Mouse (Mus musculus) midbrain, embryonic 16.5 days (tissue): ENCODE measurements around the gene Mymx. TPM values are rescaled to one million over a fixed set of nuclear protein-coding genes. Genes with fewer than 3 reads are reported as not detected.

Experiments
- ATAC-seq: fragments of 200-750 bp; cut with Nextera tagmentation; 2 replicates; pipeline ENCODE4 v1.8.0; 2017; ENCODE audit warnings: moderate TSS enrichment
- H3K27ac ChIP-seq: fragments of 300-500 bp; sonication (generic); 2 replicates; pipeline ENCODE4 v1.5.1; 2014; ENCODE audit warnings: mild to moderate bottlenecking, low read length, mixed read lengths
- H3K27me3 ChIP-seq: fragments of 300-500 bp; sonication (generic); 2 replicates; pipeline ENCODE4 v1.6.1; 2014; ENCODE audit warnings: low read depth, low read length, mixed read lengths; ENCODE audit not compliant: control insufficient read depth, insufficient read depth
- H3K36me3 ChIP-seq: fragments of 300-500 bp; sonication (generic); 2 replicates; pipeline ENCODE4 v1.6.1; 2014; ENCODE audit warnings: mild to moderate bottlenecking, low read length, moderate library complexity, mixed read lengths; ENCODE audit not compliant: control insufficient read depth, insufficient read depth
- H3K4me1 ChIP-seq: fragments of 300-500 bp; sonication (generic); 2 replicates; pipeline ENCODE4 v1.6.1; 2014; ENCODE audit warnings: mild to moderate bottlenecking, low read length, mixed read lengths; ENCODE audit not compliant: control insufficient read depth, insufficient read depth
- H3K4me2 ChIP-seq: fragments of 300-500 bp; sonication (generic); 2 replicates; pipeline ENCODE4 v1.6.1; 2014; ENCODE audit warnings: mild to moderate bottlenecking, low read length, mixed read lengths
- H3K4me3 ChIP-seq: fragments of 300-500 bp; sonication (generic); 2 replicates; pipeline ENCODE4 v1.5.1; 2014; ENCODE audit warnings: low read depth, mild to moderate bottlenecking, low read length, moderate library complexity, mixed read lengths
- H3K9ac ChIP-seq: fragments of 300-500 bp; sonication (generic); 2 replicates; pipeline ENCODE4 v1.6.1; 2014; ENCODE audit warnings: low read depth, low read length, mixed read lengths
- H3K9me3 ChIP-seq: fragments of 300-500 bp; sonication (generic); replicated peaks from 2 replicates; pipeline ENCODE4 v1.6.1; 2014; ENCODE audit warnings: mild to moderate bottlenecking, low read length, mixed read lengths; ENCODE audit not compliant: control insufficient read depth, poor library complexity, severe bottlenecking
- WGBS: fragments of 180-500 bp; shearing (Covaris S2); extraction: QIAGEN DNeasy Blood & Tissue Kit; methylation state at CpG from one replicate; pipeline ENCODE4 v1.1.7; 2014; 5-methylcytosine and 5-hydroxymethylcytosine counted together
- polyA plus RNA-seq: library from polyadenylated mRNA; unstranded; fragments of >200 nt; fragmentation: Nextera tagmentation; extraction: Ambion mirVana; gene quantifications from 2 replicates; pipeline ENCODE4 v1.2.1, GENCODE M21; 2015

Mymx gene
- polyA plus RNA-seq, 1 experiment from 2014 or later = not detected

DNA sequence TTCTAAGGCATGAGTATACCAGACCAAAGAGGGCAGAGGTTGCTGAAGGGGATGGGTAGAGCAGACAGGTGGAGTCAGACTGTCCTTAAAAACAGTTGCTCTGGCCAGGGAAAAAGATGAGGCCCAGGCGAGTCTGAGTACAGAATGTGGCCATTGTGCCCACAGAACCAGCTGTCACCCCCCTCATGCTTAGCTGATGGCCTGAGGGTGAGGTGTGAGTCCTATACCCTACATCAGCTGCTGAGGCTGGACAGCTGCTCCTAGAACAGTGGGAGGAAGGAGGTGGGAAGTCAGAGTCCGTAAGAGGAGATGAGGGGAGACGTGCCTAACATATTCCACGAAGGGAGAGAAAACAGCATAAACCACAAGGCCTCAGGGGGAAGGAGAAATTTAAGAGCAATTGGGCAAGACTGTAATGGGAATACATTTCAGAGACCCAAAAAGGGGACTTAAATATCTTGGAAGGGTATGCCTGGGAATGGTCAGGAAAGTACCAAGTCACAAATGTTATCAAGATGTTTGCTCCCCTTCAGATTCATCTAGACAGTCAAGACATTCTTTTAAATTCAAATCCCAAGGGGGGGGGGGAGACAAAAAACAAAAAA, 14.2 kb upstream of the Mymx start:
- WGBS = 62% methylated on average over 4 of the region's 4 CpGs
- no peaks in the 10 kb centered on the region for H3K9me3 ChIP-seq
- no peak overlapping the region for H3K27ac ChIP-seq
- no peaks in the 10 kb centered on the region for H3K27me3 ChIP-seq
- H3K4me3 ChIP-seq = no peak overlapping the region
- no peaks in the 10 kb centered on the region for H3K36me3 ChIP-seq
- no peak for ATAC-seq
- H3K9ac ChIP-seq = no peak overlapping the region
- H3K4me1 ChIP-seq = no peaks in the 10 kb centered on the region
- H3K4me2 ChIP-seq = no peak overlapping the region

GRCm38 (mm10) chr17:45612921-45613320, 11.0 kb upstream of the Mymx start:
- Histone ChIP-seq H3K36me3 (no peaks in the 10 kb centered on the region), H3K27ac (no peak overlapping the region), H3K9me3 (no peaks in the 10 kb centered on the region), H3K9ac (no peak overlapping the region), H3K4me2 (no peak overlapping the region), H3K4me1 (no peaks in the 10 kb centered on the region), H3K4me3 (no peak overlapping the region), H3K27me3 (no peaks in the 10 kb centered on the region)
- no peak for ATAC-seq
- 90% methylated on average over 7 of the region's 7 CpGs for WGBS

DNA sequence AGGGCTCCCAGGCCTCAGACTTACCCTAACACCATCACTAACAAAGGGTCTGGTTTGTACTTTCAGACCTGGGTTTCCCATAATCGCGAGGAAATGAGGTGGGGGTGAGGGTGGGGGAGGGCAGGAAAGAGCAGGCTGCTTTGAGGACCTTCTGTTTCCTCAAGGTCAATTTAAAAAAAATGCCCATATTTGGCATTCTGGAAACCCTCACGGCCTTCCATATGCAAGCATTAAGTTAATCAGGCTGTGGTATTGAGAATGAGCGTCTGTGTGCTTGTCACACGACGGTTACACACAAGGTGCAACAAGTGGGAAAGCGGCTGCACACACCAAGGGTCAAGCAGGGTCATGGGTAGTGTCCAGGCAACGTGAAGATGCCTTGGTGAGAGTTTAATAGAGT, 10.1 kb upstream of the Mymx start:
- H3K4me1 ChIP-seq = no peaks in the 10 kb centered on the region
- ATAC-seq = no peak
- 92% methylated on average over 8 of the region's 8 CpGs for WGBS
- H3K9me3 ChIP-seq = no peaks in the 10 kb centered on the region; the same call in 1 of the 2 replicates
- no peak overlapping the region for H3K27ac ChIP-seq
- no peak overlapping the region for H3K4me3 ChIP-seq
- H3K36me3 ChIP-seq = no peaks in the 10 kb centered on the region
- no peak overlapping the region for H3K4me2 ChIP-seq
- no peaks in the 10 kb centered on the region for H3K27me3 ChIP-seq
- H3K9ac ChIP-seq = no peak overlapping the region

DNA sequence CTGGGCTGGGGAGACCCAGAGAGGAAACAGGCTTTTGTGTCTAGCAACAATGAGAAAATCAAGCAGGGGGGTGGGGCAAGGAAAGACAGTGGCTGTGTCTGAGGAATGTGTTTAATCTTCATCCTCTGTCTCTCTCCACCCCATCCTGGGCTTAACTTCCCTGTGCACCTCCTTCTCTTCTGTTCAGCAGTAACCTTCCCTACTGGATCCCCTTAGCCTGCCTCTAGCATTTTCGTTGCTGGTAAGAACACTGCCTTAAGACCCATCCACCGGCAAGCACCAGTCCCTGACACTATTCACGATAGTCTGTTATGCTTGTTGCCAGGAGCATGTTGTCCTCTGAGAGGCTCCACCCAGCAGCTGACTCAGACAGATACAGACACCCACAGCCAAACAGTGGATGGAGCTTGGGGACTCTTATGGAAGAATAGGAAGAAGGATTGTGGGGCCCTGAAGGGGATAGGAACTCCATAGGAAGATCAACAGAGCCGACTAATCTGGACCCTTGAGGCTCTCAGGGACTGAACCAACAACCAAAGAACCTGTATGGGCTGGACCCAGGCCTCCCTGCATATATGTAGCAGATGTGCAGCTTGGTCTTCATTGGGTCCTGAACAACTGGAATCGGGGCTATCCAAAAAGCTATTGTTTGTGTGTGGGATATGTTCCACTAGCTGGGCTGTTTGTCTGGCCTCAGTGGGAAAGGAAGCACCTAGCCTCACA, 8.4 kb upstream of the Mymx start:
- Histone ChIP-seq H3K4me1 (no peaks in the 10 kb centered on the region), H3K27me3 (no peaks in the 10 kb centered on the region), H3K36me3 (no peaks in the 10 kb centered on the region), H3K4me3 (no peak overlapping the region), H3K4me2 (no peak overlapping the region), H3K9me3 (no peaks in the 10 kb centered on the region; the same call in 1 of the 2 replicates), H3K9ac (no peak overlapping the region), H3K27ac (no peak overlapping the region)
- 16% methylated on average over 5 of the region's 5 CpGs for WGBS
- no peak for ATAC-seq

GRCm38 (mm10) chr17:45608396-45608795, 6.5 kb upstream of the Mymx start:
- no peak for ATAC-seq
- no peaks in the 10 kb centered on the region for H3K27me3 ChIP-seq
- no peak overlapping the region for H3K4me2 ChIP-seq
- 95% methylated on average over 4 of the region's 4 CpGs for WGBS
- H3K27ac ChIP-seq = no peak overlapping the region
- no peaks in the 10 kb centered on the region for H3K4me1 ChIP-seq
- H3K36me3 ChIP-seq = no peaks in the 10 kb centered on the region
- no peak overlapping the region for H3K9ac ChIP-seq
- no peaks in the 10 kb centered on the region; the same call in 1 of the 2 replicates for H3K9me3 ChIP-seq
- H3K4me3 ChIP-seq = no peak overlapping the region

GRCm38 (mm10) chr17:45606992-45607879, 5.3 kb upstream of the Mymx start:
- 80% methylated on average over 15 of the region's 15 CpGs for WGBS
- no peak overlapping the region for H3K4me3 ChIP-seq
- no peak overlapping the region for H3K9ac ChIP-seq
- H3K27ac ChIP-seq = no peak overlapping the region
- H3K4me1 ChIP-seq = no peaks in the 10 kb centered on the region
- H3K27me3 ChIP-seq = no peaks in the 10 kb centered on the region
- no peaks in the 10 kb centered on the region; the same call in 1 of the 2 replicates for H3K9me3 ChIP-seq
- ATAC-seq = no peak
- no peaks in the 10 kb centered on the region for H3K36me3 ChIP-seq
- no peak overlapping the region for H3K4me2 ChIP-seq

DNA sequence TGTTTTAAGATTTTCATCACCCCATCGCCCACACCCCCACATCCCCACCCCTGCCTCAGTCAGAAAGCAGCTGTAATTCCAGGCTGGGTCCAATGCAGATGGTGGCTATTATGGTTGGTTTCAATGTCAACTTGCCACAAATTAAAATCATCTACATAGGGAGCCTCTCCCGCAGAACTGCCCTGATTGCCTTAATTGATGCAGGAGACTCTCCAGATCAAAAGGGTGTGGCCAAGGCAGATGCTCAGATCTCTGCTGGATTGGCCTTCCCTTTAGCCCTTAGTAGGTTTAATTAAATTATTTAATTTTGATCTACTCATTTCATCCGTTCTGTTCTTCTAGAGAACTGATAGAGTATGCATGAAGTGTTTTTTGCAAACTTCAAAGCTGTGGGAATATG, 1.1 kb upstream of the Mymx start:
- 62% methylated on average over 3 of the region's 3 CpGs for WGBS
- no peak overlapping the region for H3K27ac ChIP-seq
- peaks cover 9% of the 10 kb centered on the region for H3K27me3 ChIP-seq
- H3K4me1 ChIP-seq = peaks cover 5% of the 10 kb centered on the region
- ATAC-seq = no peak
- H3K9ac ChIP-seq = no peak overlapping the region
- H3K4me3 ChIP-seq = no peak overlapping the region
- no peaks in the 10 kb centered on the region; the same call in 1 of the 2 replicates for H3K9me3 ChIP-seq
- no peaks in the 10 kb centered on the region for H3K36me3 ChIP-seq
- no peak overlapping the region for H3K4me2 ChIP-seq

- peaks cover 9% of the 10 kb centered on the region for H3K27me3 ChIP-seq
- H3K36me3 ChIP-seq = no peaks in the 10 kb centered on the region
- H3K27ac ChIP-seq = no peak overlapping the region
- peaks cover 5% of the 10 kb centered on the region for H3K4me1 ChIP-seq
- no peak overlapping the region for H3K4me2 ChIP-seq
- no peak overlapping the region for H3K4me3 ChIP-seq
- ATAC-seq = no peak
- no peak overlapping the region for H3K9ac ChIP-seq
- no peaks in the 10 kb centered on the region for H3K9me3 ChIP-seq
- 15% methylated on average over 22 of the region's 22 CpGs for WGBS
Observed at GRCm38 (mm10) chr17:45601325-45601724, 577 bp downstream of the Mymx start.

DNA sequence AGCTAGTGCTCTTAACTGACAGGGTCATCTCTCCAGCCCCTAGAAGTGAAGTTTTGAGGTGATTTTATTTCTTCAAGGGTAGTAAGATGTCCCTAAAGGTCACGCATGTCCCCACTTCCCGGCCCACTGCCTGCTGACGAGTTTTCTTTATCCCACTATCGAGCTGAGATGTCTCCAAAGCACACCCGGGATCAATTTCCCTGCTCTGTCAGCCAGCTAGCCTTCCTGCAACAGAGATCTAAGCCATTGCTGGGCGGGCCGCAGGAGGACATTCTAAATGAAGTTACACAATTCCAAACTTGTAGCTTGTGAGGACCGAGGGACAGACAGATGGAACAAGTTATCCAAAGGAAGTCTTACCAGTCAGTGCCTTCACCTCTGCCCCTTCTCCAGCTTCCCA, 1.6 kb downstream of the Mymx start:
- Histone ChIP-seq H3K4me3 (no peak overlapping the region), H3K9ac (no peak overlapping the region), H3K36me3 (no peaks in the 10 kb centered on the region), H3K27me3 (peaks cover 9% of the 10 kb centered on the region), H3K4me2 (no peak overlapping the region), H3K27ac (no peak overlapping the region), H3K9me3 (no peaks in the 10 kb centered on the region), H3K4me1 (peaks cover 14% of the 10 kb centered on the region)
- WGBS = 61% methylated on average over 8 of the region's 8 CpGs
- no peak for ATAC-seq
